Mouse (Mus musculus) urinary bladder, postnatal 36 days (tissue): ENCODE data around the gene Acot3.
"Not testable (repeated sequence)": the region's sequence is repeated elsewhere in the genome, so short reads cannot be mapped to it uniquely, and the experiment has no call there.

Experiments
- DNase-seq, 2 experiments: peaks; one replicate each; pipeline ENCODE4 v3.0.0; 2022; ENCODE audit warnings: low spot score in 2 of 2, mixed read lengths in 1 of 2

Acot3 gene

DNA sequence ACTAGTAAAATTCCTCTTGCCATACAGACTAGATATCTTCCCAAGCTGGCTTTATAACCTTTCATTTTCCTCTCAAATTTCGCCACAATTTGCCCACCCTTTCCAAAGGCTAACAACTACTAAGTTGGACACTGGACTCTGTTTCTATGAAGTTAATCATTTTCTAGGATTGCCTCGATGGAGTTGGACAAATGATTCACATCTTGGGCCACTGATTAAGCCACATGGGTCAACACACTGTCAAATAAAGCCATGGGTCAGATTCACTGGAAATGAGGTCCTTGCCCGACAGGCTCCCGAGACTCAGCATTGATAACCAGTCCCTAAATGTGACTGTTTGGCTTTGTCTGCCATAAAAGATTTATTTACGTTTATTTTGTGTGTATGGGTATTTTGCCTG lies 9.7 kb upstream of the Acot3 start:
- DNase-seq: no peak

- no peak for DNase-seq
Measured at GRCm38 (mm10) chr12:84044045-84044444, 7.9 kb upstream of the Acot3 start.

DNA sequence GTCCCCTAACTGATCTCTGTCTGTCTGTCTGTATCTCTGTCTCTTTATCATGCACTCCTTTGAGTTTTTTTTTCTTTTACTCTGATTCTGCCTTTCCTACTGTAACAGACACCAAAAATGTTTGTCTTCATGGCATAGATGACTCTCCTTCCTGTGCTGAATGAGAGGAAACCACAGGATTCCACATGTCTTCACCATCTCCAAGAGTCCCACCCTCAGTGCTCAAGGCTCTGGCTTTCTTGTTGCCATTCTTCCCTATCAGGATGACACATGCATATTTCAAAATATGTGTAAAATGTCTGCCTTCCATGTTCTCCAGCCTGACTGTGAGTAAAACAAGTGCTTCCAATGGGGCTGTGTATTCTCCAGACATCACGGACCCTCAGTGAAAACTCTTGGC lies 5.0 kb upstream of the Acot3 start:
- DNase-seq: no peak

DNA sequence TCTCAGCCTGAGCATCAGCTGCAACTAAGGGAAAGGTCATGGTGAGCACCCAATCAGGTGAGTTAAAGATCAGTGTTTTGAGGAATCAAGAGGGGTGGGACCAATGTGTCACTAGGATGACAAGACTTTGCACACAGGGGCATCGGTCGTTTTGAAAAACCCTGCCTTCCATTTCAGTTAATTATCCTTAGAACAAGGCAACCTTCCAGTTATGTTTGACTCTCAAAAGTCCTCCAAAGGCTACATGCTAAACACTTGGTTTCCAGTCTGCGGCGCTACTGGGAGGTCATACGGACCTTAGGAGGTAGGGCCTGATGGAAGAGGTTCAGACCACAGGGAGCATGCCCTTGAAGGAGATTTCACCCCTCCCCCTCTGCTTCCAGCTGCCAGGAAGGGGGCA lies 1.2 kb upstream of the Acot3 start:
- not testable (repeated sequence) for DNase-seq

DNA sequence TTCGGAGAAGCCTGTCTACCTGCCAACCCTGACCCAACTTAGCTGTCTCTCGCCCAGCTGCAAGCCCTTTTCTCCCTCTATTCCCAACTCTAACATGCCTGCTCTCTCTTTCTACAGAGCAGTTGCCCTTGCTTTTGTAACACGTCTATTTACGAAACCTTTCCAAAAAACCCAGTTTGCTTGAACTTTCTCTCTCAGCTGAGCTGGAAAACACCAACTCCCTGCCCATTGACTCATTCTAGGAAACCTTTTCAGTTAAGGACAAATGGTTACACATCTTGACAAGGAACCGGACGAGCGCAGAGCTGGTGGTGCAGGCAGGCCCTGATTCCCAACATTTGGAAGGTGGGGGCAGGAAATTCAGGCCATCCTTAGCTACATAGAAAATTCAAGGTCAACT lies 665 bp downstream of the Acot3 start:
- DNase-seq: no peak

DNA sequence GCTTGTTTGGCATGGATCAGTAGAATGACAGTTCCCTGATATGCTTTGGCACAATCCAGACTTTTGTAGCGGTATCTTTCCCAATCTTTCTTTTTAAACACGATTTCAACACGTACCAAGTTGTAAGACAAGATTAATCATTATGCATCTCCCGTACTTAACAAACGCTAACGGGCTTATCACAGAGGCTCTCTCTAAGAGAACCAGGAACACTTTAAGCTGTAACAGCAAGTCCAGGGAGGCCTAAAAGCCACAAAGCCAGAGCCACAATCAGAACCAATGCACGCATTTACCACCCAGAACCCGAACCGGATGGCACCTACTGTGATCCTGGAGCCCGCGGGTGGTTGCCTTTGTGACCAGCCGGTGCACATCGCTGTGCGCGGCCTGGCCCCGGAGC lies 1.2 kb downstream of the Acot3 start:
- no peak for DNase-seq

- DNase-seq: no peak
Measured at GRCm38 (mm10) chr12:84053679-84054391, 1.9 kb downstream of the Acot3 start.

DNA sequence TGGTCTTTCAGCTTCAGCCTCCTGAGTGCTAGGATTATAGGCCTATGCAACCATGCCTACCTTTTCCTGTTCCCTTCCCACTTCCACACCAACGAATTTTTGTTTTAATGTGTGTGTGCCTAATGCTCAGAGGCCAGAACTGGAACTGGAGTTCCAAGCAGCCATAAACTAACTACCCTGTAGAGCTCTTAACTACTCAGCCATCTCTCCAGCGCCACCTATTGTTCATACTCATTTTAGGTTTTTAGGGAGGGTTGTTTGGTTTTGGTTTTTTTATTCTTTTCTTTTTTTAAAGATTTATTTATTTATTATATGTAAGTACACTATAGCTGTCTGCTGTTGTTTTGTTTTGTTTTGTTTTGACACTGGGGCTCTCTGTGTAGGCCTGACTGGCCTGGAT lies 9.0 kb downstream of the Acot3 start:
- no peak for DNase-seq

GRCm38 (mm10) chr12:84062336-84062735 lies 10.4 kb downstream of the Acot3 start:
- no peak for DNase-seq

DNA sequence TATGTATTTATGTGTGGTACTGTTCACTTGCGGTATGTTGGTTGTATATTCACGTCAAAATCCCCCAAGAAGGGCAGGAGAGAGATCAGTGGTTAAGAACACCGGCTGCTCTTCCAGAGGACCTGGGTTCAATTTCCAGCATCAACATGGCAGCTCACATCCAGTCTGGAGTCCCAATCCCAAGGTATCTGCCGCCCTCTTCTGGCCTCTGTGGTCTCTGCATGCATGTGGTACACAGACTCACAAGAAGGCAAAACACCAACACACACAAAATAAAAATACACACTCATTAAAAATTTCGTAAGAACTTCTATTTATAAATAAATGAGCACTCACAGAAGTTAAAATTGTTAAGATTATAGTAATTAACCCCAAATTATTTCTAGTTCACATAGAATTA lies 11.3 kb downstream of the Acot3 start:
- DNase-seq: peak in 1 of 2 experiments; percentile 2

DNA sequence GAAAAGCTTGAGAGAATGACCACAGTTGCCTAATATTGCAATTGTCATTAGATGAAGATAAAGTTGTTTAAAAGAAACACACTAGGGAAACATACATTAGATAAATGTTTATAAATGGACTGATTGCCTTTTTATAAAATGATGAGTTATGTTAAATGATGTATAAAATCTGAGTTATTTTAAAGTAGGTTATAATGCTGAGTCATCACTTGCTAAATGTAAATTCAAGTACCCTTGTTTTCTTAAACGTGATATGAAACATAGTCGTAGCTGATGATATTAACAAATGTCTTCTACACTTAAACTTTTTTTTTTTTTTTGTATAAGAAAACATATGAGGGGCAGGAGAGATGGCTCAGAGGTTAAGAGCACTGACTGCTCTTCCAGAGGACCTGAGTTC lies 11.9 kb downstream of the Acot3 start:
- DNase-seq: no peak

DNA sequence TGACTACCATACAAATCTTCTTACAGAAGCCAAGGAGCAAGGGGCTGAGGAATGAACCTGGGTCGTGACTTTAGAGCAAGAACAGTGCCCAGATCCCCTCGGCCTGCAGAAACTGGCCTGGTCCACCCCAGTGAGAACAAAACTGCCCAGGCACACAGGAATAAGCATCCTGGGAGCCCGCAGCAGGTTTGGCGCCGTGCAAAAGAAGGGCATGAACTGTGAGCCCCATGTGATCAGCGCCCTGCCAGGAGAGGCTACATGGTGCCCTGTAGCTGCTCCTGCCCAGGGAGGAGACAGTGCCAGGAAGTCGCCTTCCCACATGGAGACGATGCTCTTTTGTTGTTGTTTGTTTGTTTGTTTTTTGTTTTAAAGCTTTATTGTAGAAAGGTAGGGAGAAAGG lies 12.7 kb downstream of the Acot3 start:
- DNase-seq: no peak

DNA sequence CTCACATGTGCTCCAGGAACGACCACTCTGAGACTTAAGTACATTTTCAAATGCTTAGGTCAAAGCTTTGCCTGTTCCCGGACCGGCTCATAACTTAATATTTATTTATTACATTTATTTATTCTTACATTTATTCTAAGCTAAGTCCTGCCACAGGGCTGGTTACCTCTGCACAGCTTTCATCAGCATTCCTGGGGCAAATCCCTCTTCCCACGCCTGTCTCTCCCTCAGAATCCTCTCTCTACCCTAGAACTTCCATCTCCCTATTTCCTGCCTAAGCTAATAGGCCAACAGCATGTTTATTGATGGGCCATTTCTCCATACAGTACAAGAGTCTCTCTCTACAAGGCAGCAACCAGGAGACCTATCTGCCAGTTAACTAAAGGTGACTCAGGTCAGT lies 15.8 kb downstream of the Acot3 start:
- no peak for DNase-seq

DNA sequence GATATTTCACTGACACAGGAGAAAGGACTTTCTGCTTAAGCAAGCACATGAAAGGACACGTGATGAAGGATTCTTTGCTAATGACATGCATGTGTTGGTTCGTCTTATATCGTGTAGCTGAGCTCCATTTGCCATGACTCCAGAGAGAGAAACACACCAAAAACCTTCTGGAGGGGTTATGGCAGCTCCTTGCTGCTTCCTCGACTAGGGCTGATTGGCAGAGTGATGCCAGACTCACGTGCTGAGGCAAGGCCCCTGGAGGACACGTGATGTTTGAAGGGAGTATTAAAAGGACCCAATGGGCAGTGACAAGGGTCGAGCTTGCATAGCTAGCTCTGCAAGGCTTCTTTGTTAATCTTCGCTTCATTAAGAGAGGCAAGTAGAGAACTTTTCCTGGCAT lies 16.4 kb downstream of the Acot3 start:
- DNase-seq: no peak

DNA sequence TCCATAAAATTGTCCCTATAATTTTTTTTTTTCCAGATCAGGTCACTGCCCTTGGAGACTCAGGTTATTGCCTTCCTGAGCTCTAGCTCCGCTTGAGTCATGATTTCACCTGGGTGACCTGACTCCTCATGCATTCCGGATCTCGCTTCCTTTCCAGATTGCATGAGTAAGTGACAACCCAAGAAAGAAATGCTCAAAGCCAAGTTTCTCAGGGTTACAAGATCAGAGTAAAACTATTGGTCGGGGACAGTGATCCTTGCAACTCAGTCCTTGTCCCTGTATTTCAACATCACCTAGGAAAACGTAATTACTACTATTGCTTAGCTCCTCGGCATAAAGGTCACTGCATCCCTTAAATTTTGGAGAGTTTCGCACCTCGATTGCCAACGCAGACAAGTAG lies 17.0 kb downstream of the Acot3 start, which contains the start of gene Acot5:
TSS of gene Acot5 (plus strand) at position 340 of the 400 bp plus-strand sequence.
- no peak for DNase-seq

DNA sequence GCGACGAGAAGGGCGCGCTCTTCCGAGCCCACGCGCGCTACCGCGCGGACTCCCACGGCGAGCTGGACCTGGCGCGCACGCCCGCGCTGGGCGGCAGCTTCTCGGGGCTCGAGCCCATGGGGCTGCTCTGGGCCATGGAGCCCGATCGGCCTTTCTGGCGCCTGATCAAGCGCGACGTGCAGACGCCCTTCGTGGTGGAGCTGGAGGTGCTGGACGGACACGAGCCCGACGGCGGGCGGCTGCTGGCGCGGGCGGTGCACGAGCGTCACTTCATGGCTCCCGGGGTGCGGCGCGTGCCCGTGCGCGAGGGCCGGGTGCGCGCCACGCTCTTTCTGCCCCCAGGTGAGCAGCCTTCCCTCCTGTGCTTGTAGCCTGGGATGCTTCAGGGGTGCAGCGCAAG lies 17.6 kb downstream of the Acot3 start:
- DNase-seq: peak; percentile 6 to 17

DNA sequence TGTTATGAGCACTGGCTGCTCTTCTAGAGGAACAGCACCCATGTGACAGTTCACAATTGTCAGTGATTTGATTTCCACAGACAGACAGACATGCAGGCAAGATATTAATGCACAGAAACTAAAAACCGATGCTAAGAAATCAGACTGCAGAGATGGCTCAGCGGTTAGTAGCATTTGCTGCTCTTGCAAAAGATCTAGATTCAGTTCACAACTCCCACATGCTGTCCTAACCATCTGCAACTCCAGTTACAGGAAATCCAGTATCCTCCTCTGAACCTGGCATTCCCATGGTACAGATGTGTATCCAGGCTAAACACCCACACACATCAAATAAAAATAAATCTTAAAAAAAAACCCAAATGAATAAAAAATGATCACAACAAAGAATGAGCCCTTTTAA lies 19.8 kb downstream of the Acot3 start:
- DNase-seq: no peak

DNA sequence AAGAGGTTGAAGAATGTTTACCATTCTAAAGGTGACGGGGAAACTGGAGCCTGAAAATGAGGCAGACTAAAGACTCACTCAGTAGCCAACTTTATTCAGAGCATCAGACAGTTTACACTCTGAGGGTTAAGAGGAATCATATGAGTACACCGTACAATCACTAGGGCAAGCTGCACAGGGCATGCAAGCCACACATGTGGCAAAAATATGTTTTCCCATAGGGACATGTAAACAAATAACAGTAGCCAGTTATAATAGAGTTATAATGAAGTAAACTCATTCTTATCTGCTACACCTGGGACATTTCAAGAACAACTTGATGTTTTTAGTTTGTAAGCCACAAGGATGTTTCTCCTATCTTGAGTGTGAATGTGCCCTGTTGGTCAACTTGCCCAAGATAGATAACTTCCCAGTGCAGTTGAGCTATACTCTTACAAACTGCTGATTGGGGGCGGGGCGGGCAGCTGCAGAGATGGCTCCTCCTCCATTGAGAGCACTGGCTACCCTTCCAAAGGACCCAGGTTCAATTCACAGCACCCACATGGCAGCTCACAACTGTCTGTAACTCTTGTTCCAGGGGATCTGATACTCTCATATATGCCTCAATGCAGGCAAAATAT lies 25.5 kb downstream of the Acot3 start:
- no peak for DNase-seq

GRCm38 (mm10) chr12:84083842-84084241 lies 31.9 kb downstream of the Acot3 start:
- DNase-seq: no peak

DNA sequence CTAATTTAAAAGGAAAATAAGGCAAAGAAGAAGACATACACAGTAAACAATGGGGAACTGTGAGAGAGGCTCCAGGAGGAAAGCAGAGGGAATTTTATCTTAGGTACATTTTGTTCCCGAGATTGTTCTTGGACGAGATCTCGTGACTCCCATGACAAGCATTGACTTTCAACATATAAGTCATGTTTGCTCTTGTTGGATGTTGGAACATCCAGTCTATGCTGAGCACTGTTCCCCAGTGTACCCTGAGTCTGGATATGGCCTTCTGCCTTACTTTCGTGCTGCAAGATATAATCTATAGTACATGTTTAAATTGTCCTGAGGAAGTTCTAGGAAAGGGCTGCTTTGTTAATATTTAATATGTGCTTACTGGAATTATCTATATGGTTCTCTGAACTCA lies 32.6 kb downstream of the Acot3 start:
- DNase-seq: no peak

DNA sequence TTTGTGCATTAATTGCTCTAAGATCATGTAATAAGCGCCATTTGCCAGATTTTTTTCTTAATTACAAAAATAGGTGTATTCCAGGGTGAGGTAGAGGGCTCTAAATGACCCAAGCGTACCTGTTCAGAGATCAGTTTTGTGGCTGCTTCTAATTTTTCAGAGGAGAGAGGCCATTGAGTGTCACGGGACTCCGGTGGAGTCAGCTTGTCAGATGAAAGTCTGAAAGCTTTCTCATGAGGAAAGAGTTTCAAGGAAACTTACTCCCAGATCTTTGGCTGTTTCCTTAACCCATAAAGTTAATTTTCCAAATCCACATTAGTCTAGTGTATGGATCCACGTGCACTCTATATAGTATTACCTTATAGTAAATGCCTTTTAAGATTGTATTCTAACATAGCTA lies 42.7 kb downstream of the Acot3 start:
- not testable (repeated sequence) for DNase-seq

GRCm38 (mm10) chr12:84099605-84100004 lies 47.7 kb downstream of the Acot3 start:
- no peak for DNase-seq

- no peak for DNase-seq
Measured at GRCm38 (mm10) chr12:84100071-84100470, 48.1 kb downstream of the Acot3 start.
